Mouse (Mus musculus) gonadal fat pad, adult 2 months (tissue): ENCODE measurements around the gene Ssh3. TPM values are rescaled to one million over a fixed set of nuclear protein-coding genes. Genes with fewer than 3 reads are reported as not detected.
A peak's percentile ranks its signal among the peaks of the same experiment; 100 is the strongest.

ENCODE experiments used
- DNase-seq: peaks from one replicate; pipeline ENCODE4 v3.0.0-alpha.2; 2012; ENCODE audit warnings: low read depth
- polyA plus RNA-seq: library from polyadenylated mRNA; depleted of rRNA; stranded (reverse); fragments of >200 nt; gene quantifications from 2 replicates; pipeline ENCODE4 v1.2.3, GENCODE M21; 2012

The Ssh3 gene
- polyA plus RNA-seq, 1 experiment, result 91.4 TPM

DNA sequence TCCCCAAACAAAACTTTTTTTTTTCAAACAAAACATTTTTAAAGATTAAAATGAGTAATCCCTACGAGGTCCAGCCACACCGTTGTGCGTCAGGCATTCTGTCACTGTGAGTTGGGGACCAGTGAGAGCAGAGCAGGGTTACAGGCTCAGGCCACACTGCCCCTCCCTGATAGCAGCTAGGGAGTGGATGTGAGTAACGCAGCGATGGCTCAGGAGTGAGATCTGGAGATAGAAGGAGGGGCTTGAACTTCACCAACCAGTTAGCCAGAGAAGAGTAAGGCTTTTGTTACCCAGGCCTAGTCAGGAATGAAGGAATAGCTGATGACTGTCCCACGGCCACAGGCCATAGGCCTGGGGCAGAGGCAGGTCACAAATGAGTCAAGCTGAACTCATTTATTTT, 24.2 kb downstream of the Ssh3 start:
- DNase-seq, result no peak

DNA sequence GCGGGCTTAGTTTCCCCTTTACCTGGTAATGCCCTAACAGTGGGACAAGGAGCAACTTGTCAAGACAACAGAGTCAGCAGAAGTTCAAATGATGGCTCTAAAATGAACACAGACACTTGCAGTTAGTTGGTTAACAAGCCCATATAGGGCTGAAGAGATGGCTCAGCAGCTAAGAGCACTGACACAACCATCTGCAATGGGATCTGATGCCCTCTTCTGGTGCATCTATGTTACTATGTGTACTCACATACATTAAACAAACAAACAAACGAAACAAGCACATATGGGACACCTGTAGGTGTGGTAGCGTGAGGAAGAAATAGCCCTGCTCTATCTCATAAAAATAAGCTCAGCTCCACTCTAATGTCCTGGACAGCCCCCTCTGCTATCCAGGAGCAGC, 26.6 kb downstream of the Ssh3 start:
- no peak for DNase-seq

DNA sequence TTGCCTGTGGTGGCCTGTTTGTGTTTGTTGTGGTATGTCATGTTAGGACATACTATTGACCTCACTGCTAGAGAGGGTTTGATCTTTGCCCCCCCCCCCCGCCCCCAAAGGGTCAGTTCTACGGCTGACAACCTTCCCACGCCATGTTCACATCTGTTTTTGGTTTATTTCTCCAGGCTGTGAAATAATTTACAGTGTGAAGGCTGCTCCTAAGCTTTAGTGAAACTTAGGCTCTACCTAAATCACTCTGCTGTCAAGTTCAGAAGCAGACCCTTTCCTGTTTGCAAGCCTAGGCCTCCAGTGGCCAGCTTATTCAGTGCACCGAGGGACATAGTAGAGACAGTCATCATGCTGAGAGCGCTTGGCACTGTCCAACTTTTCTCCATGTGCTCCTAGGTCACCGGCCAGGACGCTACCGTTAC, 28.7 kb downstream of the Ssh3 start:
- DNase-seq, result no peak

DNA sequence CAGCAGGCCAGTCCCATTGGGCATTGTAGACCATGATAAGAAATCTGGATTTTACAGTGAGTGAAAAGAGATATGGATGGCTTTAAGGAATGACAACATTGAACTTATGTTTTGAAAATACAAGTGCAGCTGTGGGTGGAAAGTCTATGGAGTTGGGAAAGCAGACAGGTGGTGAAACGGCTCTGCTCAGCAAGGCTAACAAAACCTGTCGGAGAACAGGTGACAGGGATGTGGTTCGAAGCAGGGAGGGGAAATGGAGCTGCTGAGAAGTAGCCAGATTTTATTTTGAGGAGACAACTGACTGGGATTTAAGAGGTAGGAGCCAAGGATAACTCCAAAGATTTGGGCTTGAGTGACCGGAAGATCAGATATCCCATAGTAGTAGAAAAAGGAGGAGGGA, 34.4 kb downstream of the Ssh3 start:
- DNase-seq, result peak; percentile 37

DNA sequence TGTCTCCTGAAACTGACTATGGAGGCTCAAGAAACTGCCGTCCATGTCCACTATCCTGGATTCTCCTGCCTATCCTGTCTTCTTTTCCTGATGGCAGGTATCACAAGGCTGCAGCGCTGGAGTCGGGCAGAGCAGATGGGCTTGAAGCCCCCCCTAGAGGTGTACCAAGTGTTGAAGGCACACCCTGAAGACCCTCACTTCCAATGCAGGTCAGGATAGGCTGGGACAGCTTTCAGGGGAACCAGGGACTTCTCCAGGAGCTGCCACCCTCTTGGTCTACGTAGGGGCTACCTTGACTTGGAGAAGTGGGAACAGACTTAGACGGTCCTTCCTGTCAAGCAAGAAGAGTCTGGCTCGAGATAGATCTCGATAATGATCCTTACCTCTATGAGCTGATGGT, 36.3 kb downstream of the Ssh3 start:
- no peak for DNase-seq

DNA sequence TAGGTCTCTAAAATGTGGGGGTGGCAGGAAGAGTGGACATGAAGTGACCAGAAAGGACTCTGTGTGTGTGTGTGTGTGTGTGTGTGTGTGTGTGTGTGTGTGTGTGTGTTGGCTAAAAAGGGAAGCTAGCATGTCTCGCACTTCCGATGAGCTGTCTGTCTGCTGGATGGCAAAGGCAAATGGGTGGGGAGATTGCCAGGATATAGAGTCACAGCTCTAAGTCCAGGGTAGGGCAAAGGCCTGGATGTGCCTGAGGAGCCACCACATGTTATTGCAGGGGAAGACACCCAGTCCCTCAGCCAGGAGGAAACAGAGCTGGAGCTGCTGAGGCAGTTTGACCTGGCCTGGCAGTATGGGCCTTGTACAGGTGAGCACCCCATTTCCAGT, 36.8 kb downstream of the Ssh3 start:
- DNase-seq, result no peak

DNA sequence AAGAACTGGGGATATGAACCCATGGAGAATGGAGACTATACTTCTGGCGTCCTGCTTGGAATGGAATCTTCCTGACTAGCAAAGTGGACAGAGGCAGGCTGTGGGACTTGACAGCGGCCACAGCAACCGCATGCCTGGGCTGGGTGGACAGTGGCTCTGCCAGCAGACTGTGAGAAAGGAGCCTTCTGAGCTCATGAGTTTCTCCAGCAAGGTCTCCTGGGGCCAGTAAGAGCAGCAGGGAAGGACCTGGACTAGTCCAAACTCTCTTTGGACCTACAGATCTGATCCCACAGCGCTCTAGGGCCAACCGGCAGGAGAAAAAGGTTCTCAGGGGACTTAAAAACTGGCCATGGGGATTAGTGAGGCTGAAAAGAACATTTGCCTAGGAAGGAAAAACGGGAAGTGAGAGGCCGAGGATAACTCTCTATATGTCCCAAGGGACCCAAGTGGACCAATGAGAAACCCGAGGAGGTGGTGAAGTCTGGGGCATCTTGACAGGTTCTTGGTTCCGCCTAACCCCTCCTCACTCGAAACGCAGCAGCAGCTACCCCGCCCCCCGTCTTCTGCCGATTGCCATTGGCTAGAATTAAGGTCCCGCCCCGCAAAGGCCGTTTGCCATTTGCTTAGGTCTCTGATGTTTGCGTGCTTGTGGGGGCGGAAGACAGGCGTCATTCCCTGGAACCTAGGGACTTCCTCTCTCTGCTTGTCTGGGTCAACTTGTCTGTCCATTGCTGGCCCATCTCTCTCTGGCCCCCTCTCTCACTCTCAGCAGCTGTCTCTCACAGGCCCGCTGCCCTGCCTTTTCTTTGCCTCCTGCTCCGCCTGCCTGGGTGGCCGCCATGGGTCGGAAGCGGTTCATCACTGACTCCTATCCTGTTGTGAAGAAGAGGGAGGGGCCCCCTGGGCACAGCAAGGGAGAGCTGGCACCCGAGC, 37.5 kb downstream of the Ssh3 start, which contains the start of gene Pold4:
Pold4 (plus strand) TSS at position 647 of the 933 bp plus-strand sequence.
- peak; percentile 58 for DNase-seq

DNA sequence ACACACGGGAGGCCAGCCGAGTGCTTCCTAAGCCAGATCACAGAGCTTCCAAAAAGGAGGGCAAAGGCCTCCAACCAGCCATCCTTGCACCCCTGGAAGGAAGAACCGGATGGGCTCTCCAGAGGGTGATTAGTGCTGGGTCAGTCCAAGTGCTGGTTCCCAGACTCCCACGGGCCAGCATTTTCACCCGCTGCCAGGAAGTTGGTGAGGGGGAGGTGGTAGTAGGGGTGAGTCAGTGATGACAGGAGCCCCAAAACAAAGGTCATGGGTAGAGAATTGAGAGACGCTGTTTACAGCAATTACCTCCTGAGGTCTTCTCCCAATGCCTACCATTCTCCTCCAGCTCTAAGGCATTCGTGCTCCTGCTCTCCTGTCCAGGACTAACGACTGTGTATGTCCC, 38.6 kb downstream of the Ssh3 start:
- DNase-seq, result no peak

DNA sequence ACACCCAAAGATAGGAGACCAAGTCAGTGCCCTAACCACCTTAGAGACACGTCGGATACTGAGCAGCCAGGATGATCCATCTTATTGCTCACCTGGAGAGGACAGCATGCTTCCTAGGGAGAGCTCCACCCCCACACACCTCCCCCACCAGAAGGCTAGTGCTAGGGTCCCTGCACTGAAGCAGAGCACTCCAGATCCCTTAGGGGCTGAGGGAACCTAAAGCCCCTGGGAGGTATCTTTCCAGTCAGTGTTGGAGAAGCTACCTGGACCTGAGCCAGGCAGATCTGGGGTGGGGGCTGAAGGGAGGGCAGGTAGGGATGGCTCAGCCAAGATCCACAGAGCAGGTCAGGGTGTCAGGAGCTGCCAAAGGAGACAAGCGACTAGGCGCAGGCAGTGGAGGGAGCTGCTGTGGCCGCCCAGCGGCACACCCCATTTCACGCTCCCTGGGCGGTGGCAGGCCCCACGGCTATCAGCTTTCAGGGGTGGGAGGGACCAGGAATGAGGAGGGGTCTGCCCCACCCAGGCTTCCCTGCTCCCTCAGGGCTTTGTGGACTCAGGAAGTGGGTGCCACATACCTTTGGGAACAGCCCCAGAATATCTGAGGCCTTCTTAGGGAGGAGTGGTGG, 39.4 kb downstream of the Ssh3 start:
- DNase-seq, result no peak

DNA sequence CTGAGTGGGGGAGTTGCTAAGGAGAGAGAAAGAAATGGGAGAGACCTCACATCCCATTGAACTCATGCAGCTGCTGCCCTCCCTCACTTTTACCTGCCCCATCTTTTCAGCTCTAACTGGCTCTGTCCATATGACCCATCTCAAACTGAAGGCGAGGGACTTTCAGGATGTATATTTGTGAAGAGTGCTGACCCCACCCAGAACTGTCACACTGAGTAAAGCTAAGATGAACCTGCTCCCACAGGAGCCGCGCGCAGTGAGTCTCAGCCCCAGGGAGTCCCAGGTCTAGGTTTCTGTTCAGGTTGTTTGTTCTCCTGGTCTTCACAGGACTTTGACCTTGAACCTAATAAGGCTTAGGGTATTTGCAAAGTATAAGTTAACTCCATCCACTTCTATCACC, 40.1 kb downstream of the Ssh3 start:
- DNase-seq, result no peak

DNA sequence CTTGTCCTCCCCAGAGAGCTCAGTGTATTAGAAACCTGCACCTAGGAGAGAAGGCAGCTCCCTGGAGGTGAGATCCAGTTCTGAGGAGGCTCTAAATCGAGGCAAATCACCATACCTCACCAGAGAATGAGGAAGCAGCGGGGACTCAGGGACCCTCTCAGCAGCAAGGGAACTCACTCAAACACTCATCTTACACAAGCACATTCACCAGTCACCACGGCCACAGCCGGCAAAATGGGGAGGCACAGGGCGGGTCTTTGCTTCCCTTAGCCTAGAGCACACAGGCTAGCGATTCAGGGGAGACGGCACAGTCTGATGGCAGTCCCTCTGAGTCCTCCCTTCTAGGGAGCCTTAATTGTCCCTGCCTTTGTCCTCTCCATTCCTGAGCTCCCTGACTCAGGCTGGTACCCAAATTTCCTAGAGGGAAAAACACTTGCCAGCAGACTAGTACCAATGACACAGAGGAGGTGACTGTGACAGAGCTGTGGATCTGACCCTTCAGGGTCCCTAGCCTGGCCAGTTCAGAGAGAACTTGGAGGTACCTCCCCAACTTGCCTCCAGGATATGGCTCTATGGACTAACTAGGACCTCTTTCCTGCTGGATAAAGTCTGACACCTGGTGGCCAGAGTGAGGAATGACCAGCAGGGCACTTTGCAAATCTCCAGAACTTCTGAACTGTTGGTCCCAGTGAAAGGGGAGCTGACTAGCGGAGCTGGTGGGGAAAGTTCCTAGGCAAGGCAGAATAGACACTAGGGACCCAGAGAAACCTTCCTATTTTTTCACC, 40.9 kb downstream of the Ssh3 start:
- no peak for DNase-seq

DNA sequence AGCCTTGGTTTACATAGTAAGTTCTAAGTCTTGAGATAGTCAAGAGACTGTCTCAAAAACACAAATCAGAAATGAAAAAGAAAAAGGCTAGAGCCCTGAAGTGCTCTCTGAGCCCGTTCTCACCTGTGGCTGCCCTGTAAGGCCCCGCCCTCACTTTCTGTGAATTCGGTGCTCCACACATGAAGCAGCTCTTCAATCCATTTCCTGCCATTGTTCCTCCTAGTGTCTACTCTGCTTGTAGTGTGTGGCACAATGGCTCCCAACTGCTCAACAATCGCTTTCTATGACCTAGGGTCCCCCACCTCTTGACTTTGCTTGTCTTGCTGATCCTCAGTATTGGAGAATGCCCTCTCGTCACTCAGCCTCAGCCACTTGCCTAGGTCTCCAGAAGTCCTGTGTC, 41.5 kb downstream of the Ssh3 start:
- no peak for DNase-seq

DNA sequence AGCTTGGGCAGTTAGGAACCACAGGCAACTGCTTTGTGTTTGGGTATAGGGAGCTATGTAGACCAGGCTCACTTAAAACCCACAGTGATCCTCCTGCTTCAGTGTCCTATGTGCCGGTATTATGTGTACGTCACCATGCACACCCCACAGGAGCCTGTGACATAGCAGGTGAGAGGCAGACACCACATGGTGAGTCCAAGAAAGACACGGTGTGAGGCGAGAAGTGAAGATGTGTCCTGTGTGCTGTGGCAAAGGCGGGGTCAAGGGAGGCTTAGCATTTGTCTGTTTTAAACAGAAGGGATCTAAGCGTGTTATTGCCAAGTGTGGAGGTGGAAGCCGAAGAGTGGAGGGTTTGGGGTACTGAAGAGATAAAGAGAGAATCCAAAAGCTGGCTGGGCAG, 42.2 kb downstream of the Ssh3 start:
- DNase-seq, result no peak

DNA sequence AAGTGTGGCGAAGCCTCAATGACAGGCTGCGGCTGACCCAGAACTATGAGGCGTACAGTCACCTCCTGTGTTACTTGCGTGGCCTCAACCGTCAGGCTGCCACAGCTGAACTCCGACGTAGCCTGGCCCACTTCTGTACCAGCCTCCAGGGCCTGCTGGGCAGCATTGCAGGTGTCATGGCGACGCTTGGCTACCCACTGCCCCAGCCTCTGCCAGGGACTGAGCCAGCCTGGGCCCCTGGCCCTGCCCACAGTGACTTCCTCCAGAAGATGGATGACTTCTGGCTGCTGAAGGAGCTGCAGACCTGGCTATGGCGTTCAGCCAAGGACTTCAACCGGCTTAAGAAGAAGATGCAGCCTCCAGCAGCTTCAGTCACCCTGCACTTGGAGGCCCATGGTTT, 46.8 kb downstream of the Ssh3 start:
- no peak for DNase-seq

DNA sequence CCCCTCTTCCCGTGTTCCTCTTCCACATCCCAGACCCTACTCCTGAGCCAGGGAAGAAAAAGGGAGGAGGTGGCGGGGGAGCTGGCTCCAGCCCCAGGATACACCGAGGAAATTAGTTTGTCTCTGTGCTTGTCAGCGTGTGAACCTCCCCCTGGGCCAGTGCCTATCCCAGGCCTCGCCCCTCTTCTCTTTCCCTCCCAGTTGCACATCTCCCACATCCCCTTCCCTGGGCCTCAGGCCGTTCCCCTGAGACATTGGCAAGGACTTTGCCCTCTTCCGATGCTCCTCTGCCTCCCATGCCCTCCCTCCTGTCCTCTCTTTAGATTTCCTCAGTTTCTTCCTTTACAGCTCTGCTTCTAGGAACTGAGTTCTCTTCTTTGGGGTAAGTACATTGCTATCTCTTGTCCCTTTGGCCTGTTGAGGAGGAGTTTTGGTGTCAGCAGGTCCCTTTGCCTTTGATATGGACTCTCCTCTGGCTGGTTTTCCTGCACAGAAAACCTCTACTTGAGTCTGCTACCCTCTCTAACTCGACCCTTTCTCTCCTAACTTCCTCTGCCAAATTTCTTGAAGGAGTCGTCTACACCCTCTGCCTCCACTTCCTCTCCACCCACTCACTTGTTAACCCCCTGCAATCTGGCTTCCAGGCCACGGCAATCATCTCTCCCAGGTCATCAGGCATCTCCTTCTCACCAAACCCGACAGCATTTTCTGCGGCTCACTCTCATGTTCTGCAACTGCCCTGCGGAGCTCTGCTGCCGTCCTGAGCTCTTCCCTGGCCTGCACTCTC, 47.8 kb downstream of the Ssh3 start:
- DNase-seq, result no peak

DNA sequence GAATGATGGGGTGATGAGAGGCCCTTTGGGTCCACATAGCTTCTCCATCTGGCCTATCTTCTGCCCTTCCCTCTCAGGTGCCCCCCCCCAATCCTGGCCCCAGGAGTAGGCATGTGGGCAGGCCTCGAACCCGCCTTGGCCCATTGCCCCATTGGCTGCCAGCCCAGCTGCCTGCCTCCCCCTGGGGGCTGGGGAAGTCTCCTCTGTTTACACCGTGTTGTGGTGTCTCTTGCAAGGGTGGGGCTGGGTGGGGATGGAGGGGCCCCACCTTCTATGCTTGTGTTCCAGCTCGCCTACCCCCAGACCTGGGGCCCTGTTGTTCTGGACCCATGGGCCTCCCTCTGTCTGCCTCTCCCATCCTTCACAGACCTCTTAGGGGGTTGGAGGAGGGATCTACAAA, 48.6 kb downstream of the Ssh3 start:
- no peak for DNase-seq

DNA sequence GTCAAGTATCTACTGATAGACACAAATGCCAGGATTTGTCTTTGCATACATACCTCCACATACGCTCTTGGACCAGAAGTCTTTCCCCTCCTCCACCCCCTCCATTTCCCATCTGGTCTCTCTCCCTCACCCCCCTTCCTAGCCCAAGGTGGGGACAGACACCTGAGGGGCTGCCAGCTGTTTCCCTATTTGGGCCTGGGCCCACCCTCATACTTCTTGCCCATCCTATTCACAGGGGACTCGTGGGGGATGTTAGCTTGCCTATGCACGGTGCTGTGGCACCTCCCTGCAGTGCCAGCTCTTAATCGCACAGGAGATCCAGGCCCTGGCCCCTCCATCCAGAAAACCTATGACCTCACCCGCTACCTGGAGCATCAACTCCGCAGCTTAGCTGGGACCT, 49.0 kb downstream of the Ssh3 start:
- no peak for DNase-seq

DNA sequence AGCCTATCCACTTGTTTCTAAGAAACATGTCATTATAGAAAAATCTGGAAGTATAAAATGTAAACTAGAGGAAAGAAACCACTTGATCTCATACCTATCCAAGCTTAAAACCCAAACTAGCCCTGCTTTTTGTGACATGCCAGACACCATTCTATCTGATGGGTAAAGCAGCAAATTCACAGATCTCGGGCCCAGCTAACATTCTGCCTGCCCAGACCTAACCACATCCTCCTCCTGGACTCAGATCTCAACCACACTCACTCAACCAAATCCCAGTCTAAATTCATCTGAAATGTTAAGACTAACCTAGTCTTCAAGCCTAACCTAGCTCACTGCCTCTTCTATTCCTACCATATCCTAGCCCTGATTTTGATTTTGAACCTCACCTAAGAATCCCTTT, 50.2 kb downstream of the Ssh3 start:
- DNase-seq, result no peak

DNA sequence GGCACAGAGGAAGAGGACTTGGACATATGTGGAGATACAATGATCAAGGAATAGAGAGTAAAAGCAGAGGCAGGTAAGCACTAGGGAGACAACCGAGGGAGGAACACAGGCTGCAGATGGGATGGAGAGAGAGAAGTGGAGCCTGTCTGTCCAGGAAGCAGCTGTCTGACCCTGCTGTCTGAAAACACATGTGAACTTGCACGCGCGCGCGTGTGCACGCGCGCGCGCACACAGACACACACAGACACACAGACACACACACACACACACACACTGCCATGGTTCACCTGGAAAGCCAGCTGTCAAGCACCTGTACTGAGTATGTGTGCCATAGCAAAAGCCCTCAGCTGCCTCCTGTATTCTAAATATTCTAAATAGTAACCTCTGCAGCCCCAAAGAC, 50.7 kb downstream of the Ssh3 start:
- DNase-seq, result no peak

DNA sequence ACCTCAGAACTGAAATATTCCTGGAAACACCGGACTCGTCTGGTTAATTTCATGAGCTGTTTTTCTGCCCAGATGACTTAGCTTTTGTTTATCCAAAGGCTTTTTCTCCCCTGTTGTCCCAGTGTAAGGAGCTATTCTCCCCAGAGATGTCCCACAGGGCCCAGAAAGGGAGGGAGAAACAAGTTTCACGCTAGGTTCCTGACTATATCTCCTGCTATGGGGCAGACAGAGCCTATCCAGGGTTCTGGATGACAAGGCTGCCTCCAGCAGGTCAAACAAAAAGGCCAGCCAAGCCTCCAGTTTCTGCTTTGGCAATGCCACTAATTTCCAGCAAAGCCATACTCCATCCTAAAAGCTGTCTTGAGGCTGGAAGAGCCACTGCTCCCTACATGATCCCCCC, 51.1 kb downstream of the Ssh3 start:
- no peak for DNase-seq

DNA sequence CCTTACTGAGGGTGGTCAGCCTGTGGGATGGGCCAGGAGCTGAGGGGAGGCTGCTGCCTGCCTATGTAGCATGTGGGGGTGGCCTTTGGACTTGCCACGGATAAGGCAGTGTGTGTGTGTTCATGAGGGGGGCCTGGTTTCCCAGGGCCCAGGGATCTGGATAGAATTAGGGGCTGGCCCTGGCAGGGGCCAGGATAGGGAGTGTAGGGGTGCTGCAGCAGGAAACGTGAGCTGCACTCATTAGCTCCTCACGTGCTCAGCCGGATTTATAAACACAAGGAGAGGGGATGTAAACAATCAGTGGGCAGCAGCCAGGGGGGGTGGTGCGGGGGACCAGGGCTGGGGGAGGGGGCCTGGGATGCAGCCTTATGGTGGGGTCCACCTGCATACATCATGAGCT, 51.8 kb downstream of the Ssh3 start:
- no peak for DNase-seq
